Mouse (Mus musculus): ENCODE data around the gene M1ap. TPM values are rescaled to one million over a fixed set of nuclear protein-coding genes. Genes with fewer than 3 reads are reported as not detected.

M1ap gene
- polyA plus RNA-seq, 2 experiments: 9.4 to 14.4 TPM

DNA sequence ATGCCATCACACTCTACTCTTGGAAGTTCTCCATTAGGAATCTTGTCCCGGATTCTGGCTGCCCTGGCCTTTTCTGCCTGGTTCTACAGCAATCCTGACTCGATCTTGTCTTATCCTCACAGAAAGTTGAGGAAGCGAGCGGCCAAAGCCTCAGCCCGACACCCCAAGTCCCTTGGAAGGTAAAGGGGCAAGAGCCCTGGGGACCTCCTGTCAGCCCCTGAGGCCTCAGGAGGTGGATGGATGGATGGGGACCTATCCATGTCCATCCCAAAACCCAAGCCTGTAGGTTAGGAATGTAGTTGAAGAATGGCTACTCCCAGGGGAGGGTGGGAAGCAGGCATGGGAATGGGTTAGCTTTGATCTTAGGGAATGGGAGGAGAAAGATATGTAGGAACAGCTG lies 97.3 kb downstream of the M1ap start:
- H3K4me1 ChIP-seq (replicated peaks; ENCODE audit: control insufficient read depth in 2 of 2, insufficient read depth in 2 of 2, low read length in 1 of 2): peaks cover 10 to 17% of the 10 kb centered on the region in 2 experiments; a peak in 3 of 4 replicates
- no peaks in the 10 kb centered on the region for H3K9me3 ChIP-seq (ENCODE audit: control insufficient read depth, low read length)
- H3K36me3 ChIP-seq (replicated peaks; ENCODE audit: control insufficient read depth, insufficient read depth, low read depth): no peaks in the 10 kb centered on the region
- H3K4me2 ChIP-seq (ENCODE audit: low read depth): no peak overlapping the region
- no peak for ATAC-seq (ENCODE audit: insufficient read depth)
- TF ChIP-seq CTCF (IDR thresholded peaks at IDR 0.05; ENCODE audit: low read depth) (no peak), EP300 (IDR thresholded peaks at IDR 0.05; ENCODE audit: low read depth) (no peak)
- WGBS (ENCODE audit: insufficient replicate concordance): 75% methylated on average over 5 of the region's 5 CpGs
- H3K27ac ChIP-seq: no peak overlapping the region
- no peak for DNase-seq (ENCODE audit: low read depth in 3 of 3, low spot score in 3 of 3)
- H3K9ac ChIP-seq (replicated peaks): no peak overlapping the region
- no peak overlapping the region for H3K4me3 ChIP-seq (ENCODE audit: insufficient read depth in 1 of 2, low read depth in 2 of 2, low read length in 2 of 2)
- H3K27me3 ChIP-seq (ENCODE audit: control insufficient read depth, insufficient read depth, low read length): no peaks in the 10 kb centered on the region

DNA sequence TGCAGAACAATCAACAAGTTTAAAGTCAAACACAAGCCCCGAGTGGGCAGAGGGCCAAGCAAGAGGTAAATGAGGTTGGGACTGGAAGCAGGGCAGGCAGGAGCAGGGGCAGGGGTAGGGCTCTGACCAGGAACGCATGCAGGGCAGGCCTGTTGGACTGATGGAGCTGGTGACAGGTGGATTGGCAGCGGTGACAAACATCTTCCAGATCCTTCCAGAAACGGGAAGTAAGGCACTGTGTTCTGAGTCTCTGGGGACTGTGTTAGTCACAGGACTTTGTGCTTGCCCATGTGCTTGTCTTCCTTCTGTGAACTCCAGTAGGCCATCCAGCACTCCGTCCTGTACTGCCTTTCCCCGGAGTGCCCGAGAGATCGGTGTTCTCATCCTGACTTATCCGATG lies 98.0 kb downstream of the M1ap start:
- Histone ChIP-seq H3K27ac (no peak overlapping the region), H3K27me3 (ENCODE audit: control insufficient read depth, insufficient read depth, low read length) (no peaks in the 10 kb centered on the region), H3K4me3 (ENCODE audit: insufficient read depth in 1 of 2, low read depth in 2 of 2, low read length in 2 of 2) (no peak overlapping the region), H3K9ac (replicated peaks) (no peak overlapping the region), H3K36me3 (replicated peaks; ENCODE audit: control insufficient read depth, insufficient read depth, low read depth) (no peaks in the 10 kb centered on the region), H3K4me2 (ENCODE audit: low read depth) (no peak overlapping the region), H3K9me3 (ENCODE audit: control insufficient read depth, low read length) (no peaks in the 10 kb centered on the region), H3K4me1 (replicated peaks; ENCODE audit: control insufficient read depth in 2 of 2, insufficient read depth in 2 of 2, low read length in 1 of 2) (peaks cover 3 to 11% of the 10 kb centered on the region in 2 experiments; a peak in 3 of 4 replicates)
- DNase-seq (ENCODE audit: low read depth in 3 of 3, low spot score in 3 of 3) (no peak), ATAC-seq (ENCODE audit: insufficient read depth) (no peak)
- 58% methylated on average over 9 of the region's 9 CpGs for WGBS (ENCODE audit: insufficient replicate concordance)
- TF ChIP-seq CTCF (IDR thresholded peaks at IDR 0.05; ENCODE audit: low read depth) (no peak), EP300 (IDR thresholded peaks at IDR 0.05; ENCODE audit: low read depth) (no peak)

DNA sequence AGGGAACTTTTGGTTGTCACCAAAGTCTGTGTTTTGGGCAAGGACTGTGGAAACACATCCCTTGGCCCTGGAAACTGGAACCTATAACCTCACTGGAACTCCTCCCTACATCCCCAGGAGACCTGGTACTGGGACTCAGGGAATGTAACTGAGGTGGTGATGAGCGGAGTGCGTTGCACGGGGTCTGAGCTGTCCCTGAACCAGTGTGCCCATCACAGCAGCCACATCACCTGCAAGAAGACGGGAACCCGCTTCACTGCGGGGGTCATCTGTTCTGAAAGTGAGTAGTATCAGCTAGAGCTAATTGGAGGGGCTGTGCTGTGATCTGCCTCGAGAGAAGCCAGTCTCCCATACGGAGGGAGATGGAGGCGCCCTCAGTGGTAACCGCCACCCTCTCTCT lies 102.7 kb downstream of the M1ap start:
- no peak overlapping the region for H3K4me3 ChIP-seq (ENCODE audit: insufficient read depth in 1 of 2, low read depth in 2 of 2, low read length in 2 of 2)
- H3K4me2 ChIP-seq (ENCODE audit: low read depth): no peak overlapping the region
- H3K9ac ChIP-seq (replicated peaks): no peak overlapping the region
- H3K9me3 ChIP-seq (ENCODE audit: control insufficient read depth, low read length): no peaks in the 10 kb centered on the region
- no peak overlapping the region for H3K27ac ChIP-seq
- H3K27me3 ChIP-seq (ENCODE audit: control insufficient read depth, insufficient read depth, low read length): no peaks in the 10 kb centered on the region
- WGBS (ENCODE audit: insufficient replicate concordance): 68% methylated on average over 10 of the region's 10 CpGs
- TF ChIP-seq EP300 (IDR thresholded peaks at IDR 0.05; ENCODE audit: low read depth) (no peak), CTCF (IDR thresholded peaks at IDR 0.05; ENCODE audit: low read depth) (no peak)
- H3K36me3 ChIP-seq (replicated peaks; ENCODE audit: control insufficient read depth, insufficient read depth, low read depth): peaks cover 18% of the 10 kb centered on the region
- no peak for DNase-seq (ENCODE audit: low read depth in 3 of 3, low spot score in 3 of 3)
- ATAC-seq (ENCODE audit: insufficient read depth): no peak
- peaks cover 8 to 14% of the 10 kb centered on the region in 2 experiments for H3K4me1 ChIP-seq (replicated peaks; ENCODE audit: control insufficient read depth in 2 of 2, insufficient read depth in 2 of 2, low read length in 1 of 2)

DNA sequence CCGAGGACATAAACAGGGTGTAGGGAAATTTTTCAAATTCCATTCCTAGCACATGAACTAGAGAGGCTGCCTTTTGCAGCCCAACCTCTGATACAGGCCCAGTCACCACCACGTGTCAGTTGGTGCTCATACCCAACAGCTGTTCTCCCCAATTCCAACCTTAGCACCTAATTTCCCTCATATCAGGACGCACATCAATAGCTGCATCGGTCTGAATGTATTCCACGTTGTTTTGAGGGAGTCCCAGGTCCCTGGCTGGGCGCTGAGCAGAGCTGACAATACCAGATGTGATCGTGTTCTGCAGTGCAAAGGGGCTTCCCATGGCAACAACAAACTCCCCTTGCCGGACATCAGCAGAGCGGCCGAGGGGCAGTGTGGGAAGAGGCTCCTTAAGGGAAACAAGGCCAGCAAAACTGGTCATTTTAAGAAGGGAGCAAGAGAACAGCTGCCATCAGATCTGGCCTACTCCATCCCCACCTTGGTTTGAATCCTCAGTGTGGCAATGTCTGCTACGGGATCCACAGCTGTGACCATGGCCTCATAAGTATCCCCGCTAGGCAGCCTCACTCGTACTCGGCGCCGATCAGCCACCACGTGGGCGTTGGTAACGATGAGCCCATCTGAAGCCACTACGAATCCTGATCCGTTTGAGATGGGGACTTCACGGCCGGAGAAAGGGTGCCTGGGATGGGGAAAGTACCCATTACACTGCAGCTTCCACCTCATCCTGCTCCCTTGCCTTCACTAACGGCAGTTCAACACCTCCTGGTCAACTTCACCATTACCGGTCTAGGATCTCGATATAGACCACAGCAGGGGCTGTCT lies 106.6 kb downstream of the M1ap start:
- WGBS (ENCODE audit: insufficient replicate concordance): 2% methylated on average over 26 of the region's 26 CpGs
- H3K27me3 ChIP-seq (ENCODE audit: control insufficient read depth, insufficient read depth, low read length): no peaks in the 10 kb centered on the region
- no peak for ATAC-seq (ENCODE audit: insufficient read depth)
- no peak for TF ChIP-seq EP300 (IDR thresholded peaks at IDR 0.05; ENCODE audit: low read depth)
- TF ChIP-seq CTCF (IDR thresholded peaks at IDR 0.05; ENCODE audit: low read depth): 0 out of 2 replicates have a peak, but pooled peaks have one; percentile 29
- H3K36me3 ChIP-seq (replicated peaks; ENCODE audit: control insufficient read depth, insufficient read depth, low read depth): peaks cover 42% of the 10 kb centered on the region
- H3K4me3 ChIP-seq (ENCODE audit: insufficient read depth in 1 of 2, low read depth in 2 of 2, low read length in 2 of 2): peak overlapping the region; percentile 82 to 91
- no peaks in the 10 kb centered on the region for H3K9me3 ChIP-seq (ENCODE audit: control insufficient read depth, low read length)
- peak overlapping the region; percentile 97 for H3K4me2 ChIP-seq (ENCODE audit: low read depth)
- H3K27ac ChIP-seq: peak overlapping the region; percentile 72
- peaks cover 14 to 20% of the 10 kb centered on the region in 2 experiments for H3K4me1 ChIP-seq (replicated peaks; ENCODE audit: control insufficient read depth in 2 of 2, insufficient read depth in 2 of 2, low read length in 1 of 2)
- peak in 1 of 3 experiments; percentile 49 for DNase-seq (ENCODE audit: low read depth in 3 of 3, low spot score in 3 of 3)
- peak overlapping the region; percentile 98 for H3K9ac ChIP-seq (replicated peaks)

DNA sequence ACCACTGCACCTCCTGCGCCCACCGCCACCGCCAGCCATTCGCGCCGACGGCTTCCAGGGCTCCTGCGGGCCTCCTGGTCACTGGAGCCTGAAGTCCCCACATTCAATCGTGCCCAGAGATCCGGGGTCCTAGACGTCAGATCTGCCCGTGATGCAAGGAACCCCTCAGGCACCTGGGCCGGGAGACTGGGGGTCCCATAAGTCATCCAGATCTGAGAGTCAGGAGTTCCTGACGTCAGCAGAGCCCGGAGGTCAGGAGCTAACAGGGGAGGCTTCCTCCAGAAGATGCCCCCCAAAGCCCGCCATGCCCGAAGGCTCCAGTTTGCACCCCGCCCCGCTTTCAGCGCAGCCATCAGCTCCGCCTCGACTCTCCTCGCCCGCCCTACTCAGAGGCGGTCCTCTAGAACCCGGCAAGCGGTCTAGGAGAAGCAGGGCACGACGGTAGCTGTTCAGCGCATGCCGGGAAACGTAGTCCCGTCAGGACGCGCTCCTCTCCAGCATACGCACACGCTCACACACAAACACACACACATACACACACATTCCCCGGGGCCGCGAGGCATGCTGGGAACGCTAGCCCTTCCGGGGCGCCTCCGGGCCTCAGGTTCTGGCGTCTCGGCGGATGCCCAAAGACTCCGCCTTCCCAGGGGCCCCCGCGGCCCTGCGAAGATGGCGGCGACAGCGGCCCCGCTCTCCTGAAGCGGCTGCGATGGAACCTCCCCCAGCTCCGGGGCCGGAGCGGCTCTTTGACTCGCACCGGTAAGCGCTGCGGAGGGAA lies 107.6 kb downstream of the M1ap start, which contains the start of gene Aup1:
Gene Aup1 (plus strand): TSS at position 448 of the 778 bp plus-strand sequence.
- peaks cover 42% of the 10 kb centered on the region for H3K36me3 ChIP-seq (replicated peaks; ENCODE audit: control insufficient read depth, insufficient read depth, low read depth)
- peaks cover 14 to 22% of the 10 kb centered on the region in 2 experiments for H3K4me1 ChIP-seq (replicated peaks; ENCODE audit: control insufficient read depth in 2 of 2, insufficient read depth in 2 of 2, low read length in 1 of 2)
- peak within 1 kb of the TSS; percentile 72 for H3K27ac ChIP-seq

More for the DNA sequence above, 107.6 kb downstream of the M1ap start, which contains the start of gene Aup1:
- no peaks in the 10 kb centered on the region for H3K27me3 ChIP-seq (ENCODE audit: control insufficient read depth, insufficient read depth, low read length)
- peak; percentile 66 for TF ChIP-seq EP300 (IDR thresholded peaks at IDR 0.05; ENCODE audit: low read depth)
- no peak for TF ChIP-seq CTCF (IDR thresholded peaks at IDR 0.05; ENCODE audit: low read depth)
- ATAC-seq (ENCODE audit: insufficient read depth) (peak; percentile 94), DNase-seq (ENCODE audit: low read depth in 3 of 3, low spot score in 3 of 3) (peak; percentile 97)
- H3K4me2 ChIP-seq (ENCODE audit: low read depth): peak within 1 kb of the TSS; percentile 97
- no peaks in the 10 kb centered on the region for H3K9me3 ChIP-seq (ENCODE audit: control insufficient read depth, low read length)
- H3K9ac ChIP-seq (replicated peaks): peak within 1 kb of the TSS; percentile 98
- H3K4me3 ChIP-seq (ENCODE audit: insufficient read depth in 1 of 2, low read depth in 2 of 2, low read length in 2 of 2): peak within 1 kb of the TSS; percentile 82 to 91
- whole genome bisulfite sequencing (ENCODE audit: insufficient replicate concordance): under 1% methylated on average over 64 of the region's 64 CpGs
